Mouse (Mus musculus) testis, adult 2 months (tissue): ENCODE data around the gene Gm20695. TPM values are rescaled to one million over a fixed set of nuclear protein-coding genes. Genes with fewer than 3 reads are reported as not detected.

ENCODE experiments used
- H3K27ac ChIP-seq: fragments of 200-500 bp; 2 replicates; pipeline ENCODE4 v1.5.1; 2012; ENCODE audit warnings: low read depth, low read length; ENCODE audit not compliant: control insufficient read depth, insufficient read depth
- H3K27me3 ChIP-seq: fragments of 200-500 bp; 2 replicates; pipeline ENCODE4 v1.6.1; 2012; ENCODE audit warnings: mild to moderate bottlenecking, low read length, moderate library complexity; ENCODE audit not compliant: control insufficient read depth, insufficient read depth
- H3K36me3 ChIP-seq: fragments of 200-500 bp; 2 replicates; pipeline ENCODE4 v1.6.1; 2012; ENCODE audit warnings: mild to moderate bottlenecking, low read length; ENCODE audit not compliant: control insufficient read depth, insufficient read depth
- H3K4me1 ChIP-seq: fragments of 200-500 bp; 2 replicates; pipeline ENCODE4 v1.6.1; 2012; ENCODE audit warnings: low read length; ENCODE audit not compliant: control insufficient read depth, insufficient read depth
- H3K4me3 ChIP-seq: fragments of 200-500 bp; 2 replicates; pipeline ENCODE4 v1.5.1; 2012; ENCODE audit warnings: low read depth, mild to moderate bottlenecking, low read length, moderate library complexity, mixed read lengths; ENCODE audit not compliant: control insufficient read depth
- CTCF ChIP-seq: fragments of 200-500 bp; IDR thresholded peaks from 2 replicates; pipeline ENCODE4 v1.5.1; 2012; ENCODE audit warnings: low read depth, mild to moderate bottlenecking, inconsistent platforms, low read length, moderate library complexity; ENCODE audit not compliant: control insufficient read depth, insufficient read depth, insufficient replicate concordance
- POLR2A ChIP-seq: fragments of 200-500 bp; IDR thresholded peaks from 2 replicates; pipeline ENCODE4 v1.6.1; 2012; ENCODE audit warnings: low read depth, mild to moderate bottlenecking, inconsistent platforms, low read length, moderate library complexity; ENCODE audit not compliant: control insufficient read depth
- polyA plus RNA-seq: library from polyadenylated mRNA; depleted of rRNA; stranded (reverse); fragments of >200 nt; gene quantifications from 2 replicates; pipeline ENCODE4 v1.2.3, GENCODE M21; 2012

Gene Gm20695
- polyA plus RNA-seq, 1 experiment, result 0.12 TPM

DNA sequence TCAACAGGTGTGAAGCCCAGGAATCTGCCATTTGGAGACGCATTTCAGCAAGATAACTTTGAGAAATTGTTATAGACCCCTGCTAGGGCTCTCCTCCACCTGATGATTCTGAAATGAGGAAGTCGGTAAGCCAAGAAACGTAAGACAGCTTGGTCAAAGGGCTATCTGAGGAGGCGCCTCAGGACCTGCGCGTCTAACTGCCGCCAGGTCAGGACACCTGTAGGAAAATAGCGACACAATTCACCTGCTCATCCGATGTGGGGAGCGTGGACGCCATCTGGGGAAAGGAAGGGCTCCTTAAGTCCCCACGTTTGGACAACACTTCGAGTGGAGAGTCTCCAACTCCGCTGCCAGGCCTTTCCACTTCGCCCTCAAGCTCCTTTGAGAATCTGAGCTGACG is 12.6 kb upstream of the Gm20695 start:
- Histone ChIP-seq H3K36me3 (peaks cover 7% of the 10 kb centered on the region), H3K4me3 (peak overlapping the region; percentile 94), H3K27me3 (no peaks in the 10 kb centered on the region), H3K27ac (peak overlapping the region; percentile 90), H3K4me1 (no peaks in the 10 kb centered on the region; the same call in none of the 2 replicates)
- TF ChIP-seq POLR2A (no peak), CTCF (no peak)

DNA sequence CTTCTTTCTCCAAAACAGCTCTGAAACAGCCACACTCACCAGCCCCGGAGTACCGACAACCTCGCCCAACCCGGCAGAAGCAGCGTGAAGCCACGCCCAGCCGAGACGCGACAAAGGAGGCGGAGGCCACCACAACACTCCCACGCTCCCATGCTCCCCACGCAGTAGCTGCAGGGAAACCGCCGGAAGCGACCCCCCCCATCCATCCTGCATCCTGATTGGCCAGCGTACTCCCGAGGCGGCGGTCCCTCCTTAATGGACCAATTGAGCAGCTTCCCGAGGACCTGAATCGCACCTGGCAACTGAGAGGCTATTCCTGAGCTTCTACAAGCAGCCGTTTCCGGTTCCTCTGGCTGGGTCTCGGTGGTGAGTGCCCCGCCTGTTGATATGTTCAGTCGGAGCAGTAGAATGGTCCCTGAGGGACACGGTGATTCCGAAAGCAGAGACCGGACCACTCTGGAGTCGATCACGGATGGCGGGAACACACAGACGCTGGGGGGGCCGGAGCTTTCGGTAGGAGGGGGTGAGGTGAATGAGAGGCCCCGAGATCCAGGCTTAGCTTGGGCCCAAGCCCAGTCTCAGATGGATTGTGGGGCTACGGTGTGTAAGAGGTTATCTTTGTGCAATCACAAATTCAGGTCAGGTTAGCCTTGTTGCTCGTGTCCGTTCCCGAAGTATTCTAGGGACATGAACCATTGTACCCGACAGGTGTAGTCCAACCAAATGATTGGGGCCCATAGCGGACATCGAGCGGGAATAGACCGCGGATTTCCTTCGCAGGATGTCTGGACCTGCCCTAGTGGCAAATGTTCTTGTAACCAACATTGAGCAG is 12.0 kb upstream of the Gm20695 start, which contains the start of gene Naa60:
TSS of gene Naa60 (plus strand) at position 160 of the 832 bp plus-strand sequence.
- Histone ChIP-seq H3K36me3 (peaks cover 5% of the 10 kb centered on the region; the same call in 1 of the 2 replicates), H3K4me3 (peak within 1 kb of the TSS; percentile 94), H3K27ac (peak within 1 kb of the TSS; percentile 90), H3K27me3 (no peaks in the 10 kb centered on the region), H3K4me1 (no peaks in the 10 kb centered on the region; the same call in 1 of the 2 replicates)
- TF ChIP-seq CTCF (no peak), POLR2A (peak; percentile 91)

DNA sequence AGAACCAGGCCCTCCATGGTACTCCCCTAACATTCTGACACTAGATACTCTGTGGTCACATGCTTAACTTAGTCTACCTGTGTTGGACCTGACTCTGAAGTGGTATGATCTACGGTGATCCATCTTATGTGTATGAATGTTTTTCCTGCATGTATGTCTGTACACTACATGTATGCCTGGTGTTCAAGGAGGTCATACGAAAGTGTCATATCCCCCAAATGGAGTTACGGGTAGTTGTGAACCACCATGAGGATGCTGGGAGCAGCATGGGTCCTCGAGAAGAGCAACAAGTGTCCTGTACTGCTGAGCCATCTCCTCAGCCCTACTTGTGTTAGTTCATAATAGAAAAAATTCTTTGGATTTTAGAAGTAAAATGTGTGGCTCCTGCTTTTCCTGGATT is 8.1 kb upstream of the Gm20695 start:
- no peaks in the 10 kb centered on the region for H3K36me3 ChIP-seq
- no peak overlapping the region for H3K27ac ChIP-seq
- no peaks in the 10 kb centered on the region; the same call in 1 of the 2 replicates for H3K4me1 ChIP-seq
- no peak overlapping the region for H3K4me3 ChIP-seq
- TF ChIP-seq CTCF (no peak), POLR2A (no peak)
- no peaks in the 10 kb centered on the region for H3K27me3 ChIP-seq

DNA sequence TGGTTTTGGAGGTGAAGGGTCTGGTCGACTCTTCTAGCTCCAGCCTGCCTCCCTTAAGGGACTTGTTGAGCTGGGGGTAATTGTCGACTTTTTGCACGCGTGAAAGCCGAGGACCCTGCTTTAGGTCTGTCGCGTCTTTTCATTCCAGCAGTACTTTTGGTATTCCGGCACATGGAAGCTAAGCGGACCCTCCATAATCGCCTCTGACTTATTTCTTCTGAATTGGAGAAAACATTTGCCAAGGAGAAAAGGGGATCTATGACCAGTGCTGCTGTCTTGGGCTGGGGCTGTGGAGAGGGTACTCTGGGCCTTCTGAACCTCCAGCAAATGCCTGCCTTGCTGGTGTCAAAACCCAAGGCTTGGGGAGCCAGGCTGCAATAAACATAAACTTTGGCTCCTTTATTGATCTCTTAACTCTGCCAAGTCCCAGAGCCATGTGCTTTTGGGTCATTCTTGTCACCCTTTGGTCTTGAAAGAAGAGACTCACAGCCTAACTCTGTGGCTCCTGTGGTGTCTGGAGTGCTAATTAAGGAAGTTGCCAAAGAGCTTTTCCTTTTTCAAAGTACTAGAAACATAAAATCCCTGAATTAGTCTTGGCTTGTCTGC is 720 bp downstream of the Gm20695 start:
- Histone ChIP-seq H3K4me1 (peaks cover 8% of the 10 kb centered on the region), H3K27me3 (no peaks in the 10 kb centered on the region), H3K36me3 (no peaks in the 10 kb centered on the region), H3K4me3 (peak overlapping the region; percentile 99), H3K27ac (peak overlapping the region; percentile 95)
- TF ChIP-seq POLR2A, result no peak

DNA sequence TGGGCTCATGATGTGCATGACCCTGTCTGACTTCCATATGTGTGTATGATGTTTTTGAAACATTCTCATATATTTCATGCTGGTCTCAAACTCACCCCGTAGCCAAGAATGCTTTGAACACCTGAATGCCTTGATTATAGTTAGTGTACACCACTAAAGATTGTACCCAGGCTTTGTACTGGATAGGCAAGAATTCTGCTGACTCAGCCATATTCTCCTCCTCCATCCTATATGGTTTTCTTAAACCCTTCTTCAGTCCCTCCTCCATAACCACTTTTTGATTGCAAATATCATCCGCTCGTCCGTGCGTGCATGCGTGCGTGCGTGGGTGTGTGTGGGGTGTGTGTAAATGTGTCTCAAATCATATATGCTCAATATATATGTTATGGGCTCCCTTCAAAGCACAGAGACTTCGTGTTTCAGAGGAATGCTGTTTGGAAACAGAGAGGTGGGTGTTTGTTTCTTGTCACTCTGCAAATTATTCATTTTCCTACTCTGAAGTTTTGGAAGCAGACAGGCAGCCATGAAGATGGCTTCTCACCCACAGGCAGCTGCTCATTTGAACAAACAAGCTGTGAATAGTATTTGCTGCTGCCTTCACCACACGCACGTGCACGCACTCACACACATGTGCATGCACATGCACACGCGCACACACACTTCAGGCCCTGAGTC is 7.3 kb downstream of the Gm20695 start:
- TF ChIP-seq CTCF, result no peak
- TF ChIP-seq POLR2A, result no peak
- no peaks in the 10 kb centered on the region for H3K27me3 ChIP-seq

DNA sequence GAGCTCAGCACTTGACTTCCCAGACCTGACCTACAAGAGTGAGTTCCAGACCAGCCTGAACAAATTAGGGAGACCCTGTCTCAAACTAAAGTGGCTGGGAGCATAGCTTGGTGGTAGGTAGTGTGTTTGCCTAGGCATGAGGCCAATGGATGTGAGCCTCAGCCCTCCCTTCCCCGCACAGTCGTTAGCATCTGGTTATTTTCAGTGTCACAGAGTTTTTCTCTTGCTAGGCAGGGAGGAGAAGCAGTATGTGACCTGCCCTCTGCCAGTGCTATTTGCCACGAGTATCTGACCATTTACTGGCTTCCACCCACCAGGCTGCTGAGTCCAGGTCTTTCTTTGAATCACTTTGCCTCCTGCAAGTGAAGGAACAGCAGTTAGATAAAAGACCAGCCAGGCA is 9.3 kb downstream of the Gm20695 start:
- peaks cover 3% of the 10 kb centered on the region; the same call in 1 of the 2 replicates for H3K4me1 ChIP-seq

More for the DNA sequence above, 7.3 kb downstream of the Gm20695 start:
- Histone ChIP-seq H3K27ac (no peak overlapping the region), H3K36me3 (no peaks in the 10 kb centered on the region), H3K4me1 (peaks cover 3% of the 10 kb centered on the region; the same call in 1 of the 2 replicates), H3K4me3 (no peak overlapping the region)

More for the DNA sequence above, 9.3 kb downstream of the Gm20695 start:
- Histone ChIP-seq H3K36me3 (peaks cover 1% of the 10 kb centered on the region; the same call in 1 of the 2 replicates), H3K27me3 (no peaks in the 10 kb centered on the region), H3K27ac (no peak overlapping the region), H3K4me3 (no peak overlapping the region)
- no peak for TF ChIP-seq POLR2A
- no peak for TF ChIP-seq CTCF
